Mouse (Mus musculus) lung, embryonic 14.5 days (tissue): Measurements from ENCODE around the gene Stk11. TPM values are rescaled to one million over a fixed set of nuclear protein-coding genes. Genes with fewer than 3 reads are reported as not detected.

ENCODE experiments used
- ATAC-seq: fragments of 200-750 bp; cut with Nextera tagmentation; 2 replicates; pipeline ENCODE4 v1.8.0; 2017; ENCODE audit warnings: mild to moderate bottlenecking, moderate TSS enrichment, moderate library complexity; ENCODE audit not compliant: insufficient read depth
- DNase-seq: peaks from one replicate; pipeline ENCODE4 v3.0.0-alpha.2; 2015
- H3K27ac ChIP-seq: fragments of 300-500 bp; sonication (generic); 2 replicates; pipeline ENCODE4 v1.5.1; 2014; ENCODE audit warnings: low read depth, mild to moderate bottlenecking, moderate library complexity
- H3K27me3 ChIP-seq: fragments of 300-500 bp; sonication (generic); 2 replicates; pipeline ENCODE4 v1.6.1; 2014; ENCODE audit warnings: low read length, control low read depth; ENCODE audit not compliant: insufficient read depth
- H3K36me3 ChIP-seq: fragments of 300-500 bp; sonication (generic); 2 replicates; pipeline ENCODE4 v1.6.1; 2014; ENCODE audit warnings: control low read depth; ENCODE audit not compliant: insufficient read depth
- H3K4me1 ChIP-seq: fragments of 300-500 bp; sonication (generic); 2 replicates; pipeline ENCODE4 v1.6.1; 2014; ENCODE audit warnings: antibody characterized with exemption, control low read depth; ENCODE audit not compliant: insufficient read depth
- H3K4me2 ChIP-seq: fragments of 300-500 bp; sonication (generic); 2 replicates; pipeline ENCODE4 v1.6.1; 2014; ENCODE audit warnings: mild to moderate bottlenecking
- H3K4me3 ChIP-seq: fragments of 300-500 bp; sonication (generic); 2 replicates; pipeline ENCODE4 v1.5.1; 2014; ENCODE audit warnings: low read depth, low read length
- H3K9ac ChIP-seq: fragments of 300-500 bp; sonication (generic); 2 replicates; pipeline ENCODE4 v1.6.1; 2014
- H3K9me3 ChIP-seq: fragments of 300-500 bp; sonication (generic); 2 replicates; pipeline ENCODE4 v1.6.1; 2016; ENCODE audit warnings: low read depth, low read length, control low read depth
- CTCF ChIP-seq: IDR thresholded peaks from 2 replicates; pipeline ENCODE4 v1.5.1; 2016; ENCODE audit warnings: antibody characterized with exemption, low read depth
- WGBS: fragments of 180-500 bp; shearing (Covaris S2); extraction: QIAGEN DNeasy Blood & Tissue Kit; methylation state at CpG from one replicate; pipeline ENCODE4 v1.1.7; 2014; 5-methylcytosine and 5-hydroxymethylcytosine counted together
- polyA plus RNA-seq: library from polyadenylated mRNA; unstranded; fragments of >200 nt; fragmentation: Nextera tagmentation; extraction: Ambion mirVana; gene quantifications from 2 replicates; pipeline ENCODE4 v1.2.1, GENCODE M21; 2014

Gene Stk11
- polyA plus RNA-seq, 1 experiment from 2014 or later, result 29.7 TPM

DNA sequence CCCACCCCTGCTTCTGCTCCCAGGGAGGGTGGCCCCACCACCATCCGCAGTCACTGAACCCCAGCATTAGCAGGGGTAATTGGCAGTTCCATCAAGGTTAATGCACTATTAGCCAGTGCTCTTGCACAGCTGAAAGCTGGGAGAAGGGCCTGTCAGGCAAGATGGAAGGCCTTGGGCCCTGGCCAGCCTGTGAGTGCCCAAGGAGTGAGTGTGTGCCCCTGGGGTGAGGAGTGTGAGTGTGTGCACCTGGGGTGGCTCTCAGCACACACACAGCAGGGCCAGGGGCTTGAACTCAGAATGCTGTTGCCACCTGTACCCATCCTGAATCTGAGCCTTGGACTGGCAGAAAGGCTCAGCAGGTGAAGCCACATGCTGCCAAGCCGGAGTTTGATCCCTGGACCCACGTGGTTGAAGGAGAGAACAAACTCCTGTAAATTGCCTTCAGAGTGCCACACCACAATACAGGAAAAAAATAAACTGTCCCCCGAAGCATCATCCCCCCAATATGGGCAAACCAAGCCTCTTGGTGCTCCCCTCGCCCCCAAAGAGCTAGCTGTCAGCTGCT is 60.7 kb downstream of the Stk11 start:
- Histone ChIP-seq H3K4me1 (no peaks in the 10 kb centered on the region; the same call in none of the 2 replicates), H3K4me2 (no peak overlapping the region), H3K4me3 (no peak overlapping the region), H3K27me3 (no peaks in the 10 kb centered on the region), H3K9ac (no peak overlapping the region), H3K9me3 (no peaks in the 10 kb centered on the region), H3K27ac (no peak overlapping the region), H3K36me3 (peaks cover 14% of the 10 kb centered on the region)
- ATAC-seq (no peak), DNase-seq (no peak)
- 81% methylated on average over 5 of the region's 5 CpGs for WGBS
- TF ChIP-seq CTCF, result no peak

- Histone ChIP-seq H3K9ac (no peak overlapping the region), H3K36me3 (peaks cover 3% of the 10 kb centered on the region; the same call in 1 of the 2 replicates), H3K4me1 (no peaks in the 10 kb centered on the region; the same call in none of the 2 replicates), H3K27me3 (no peaks in the 10 kb centered on the region), H3K4me2 (no peak overlapping the region), H3K9me3 (no peaks in the 10 kb centered on the region), H3K27ac (no peak overlapping the region), H3K4me3 (no peak overlapping the region)
- 64% methylated on average over 7 of the region's 7 CpGs for WGBS
- TF ChIP-seq CTCF, result no peak
- ATAC-seq, result no peak
- DNase-seq, result no peak
These were observed 62.1 kb downstream of the Stk11 start for GRCm38 (mm10) chr10:80177441-80178279.

DNA sequence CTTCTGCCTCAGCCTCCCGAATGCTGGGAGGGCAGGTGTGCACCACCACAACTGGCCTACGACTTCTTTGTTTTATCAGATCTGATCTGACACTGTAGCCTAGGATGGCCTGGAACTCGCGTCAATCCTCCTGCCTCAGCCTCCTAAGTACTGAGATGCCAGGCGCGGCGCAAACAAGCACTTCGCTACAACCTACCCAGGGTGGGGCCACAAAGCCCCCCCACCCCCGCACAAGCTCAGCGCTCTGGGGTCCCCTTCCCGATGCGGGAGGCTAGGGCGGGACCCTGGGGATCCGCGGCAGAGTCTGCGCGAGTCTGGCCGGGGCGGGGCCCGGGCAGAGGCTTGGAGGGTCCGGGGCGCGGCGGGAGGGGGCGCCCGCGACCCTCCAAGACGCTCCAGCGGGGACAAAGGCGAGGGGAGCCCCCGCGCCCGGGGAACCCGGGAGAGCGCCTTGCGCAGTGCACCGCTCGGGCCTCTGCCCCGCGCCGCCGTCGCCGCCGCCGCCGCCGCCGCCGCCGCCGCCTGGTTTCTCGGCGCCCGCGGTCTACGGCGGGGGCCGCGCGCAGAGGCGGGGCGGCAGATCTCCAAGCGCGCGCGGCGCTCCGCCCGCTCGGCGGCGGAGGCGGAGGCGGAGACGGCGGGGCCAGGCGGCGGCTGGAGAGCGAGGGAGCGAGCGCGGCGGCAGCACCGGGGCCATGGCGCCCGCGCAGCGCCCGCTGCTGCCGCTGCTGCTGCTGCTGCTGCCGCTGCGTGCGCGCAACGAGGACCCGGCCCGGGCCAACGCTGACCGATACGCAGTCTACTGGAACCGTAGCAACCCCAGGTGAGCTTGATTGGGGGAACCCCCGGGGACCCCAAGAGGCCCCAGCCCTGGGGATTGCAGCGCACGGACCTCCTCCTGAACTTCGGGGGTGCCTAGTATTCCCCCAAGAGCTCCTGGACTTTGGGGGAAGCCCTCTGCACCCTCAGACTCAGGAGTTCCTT is 63.8 kb downstream of the Stk11 start, which contains the start of gene Efna2:
Efna2 (plus strand) TSS at position 415 of the 984 bp plus-strand sequence.
- ATAC-seq (peak; percentile 72), DNase-seq (peak; percentile 79)
- TF ChIP-seq CTCF, result no peak
- Histone ChIP-seq H3K27ac (peak within 1 kb of the TSS; percentile 54; the same call in 1 of the 2 replicates), H3K9me3 (no peaks in the 10 kb centered on the region), H3K27me3 (no peaks in the 10 kb centered on the region), H3K9ac (peak within 1 kb of the TSS; percentile 93), H3K4me2 (peak within 1 kb of the TSS; percentile 77), H3K4me3 (peak within 1 kb of the TSS; percentile 75), H3K4me1 (no peaks in the 10 kb centered on the region; the same call in none of the 2 replicates), H3K36me3 (0 out of 2 replicates have a peak, but pooled peaks cover 2% of the 10 kb centered on the region)
- WGBS, result 1% methylated on average over 81 of the region's 106 CpGs

Other genes starting within 250 kb of the Stk11 start
- 3.5 and 3.7 TPM in 2 replicates for gene Prtn3, start 241.3 kb upstream of the Stk11 start, polyA plus RNA-seq
- 31.3 and 37.4 TPM in 2 replicates for gene Plppr3, start 241.2 kb upstream of the Stk11 start, polyA plus RNA-seq
- gene Elane, start 229.6 kb upstream of the Stk11 start, polyA plus RNA-seq, result 0.18 and 0.26 TPM in 2 replicates
- gene Cfd, start 224.9 kb upstream of the Stk11 start, polyA plus RNA-seq, result not detected in 2 replicates
- gene Med16, start 206.9 kb upstream of the Stk11 start, polyA plus RNA-seq, result 55.5 and 58.7 TPM in 2 replicates
- 4.1 TPM in 1 of 2 replicates, not detected in the other for gene Gm26602, start 204.9 kb upstream of the Stk11 start, polyA plus RNA-seq
- gene Kiss1r, start 198.8 kb upstream of the Stk11 start, polyA plus RNA-seq, result 0.70 and 1.2 TPM in 2 replicates
- 127 and 132 TPM in 2 replicates for gene R3hdm4, start 194.6 kb upstream of the Stk11 start, polyA plus RNA-seq
- 5.1 and 5.4 TPM in 2 replicates for gene Arid3a, start 188.8 kb upstream of the Stk11 start, polyA plus RNA-seq
- 113 and 124 TPM in 2 replicates for gene Wdr18, start 155.7 kb upstream of the Stk11 start, polyA plus RNA-seq
- gene Grin3b, start 145.1 kb upstream of the Stk11 start, polyA plus RNA-seq, result 0.30 and 0.41 TPM in 2 replicates
- 19.3 and 23.4 TPM in 2 replicates for gene Tmem259, start 131.5 kb upstream of the Stk11 start, polyA plus RNA-seq
- 354 and 364 TPM in 2 replicates for gene Cnn2, start 127.2 kb upstream of the Stk11 start, polyA plus RNA-seq
- 3.0 and 3.5 TPM in 2 replicates for gene Abca7, start 119.3 kb upstream of the Stk11 start, polyA plus RNA-seq
- gene Arhgap45, start 99.2 kb upstream of the Stk11 start, polyA plus RNA-seq, result 11.2 and 13.2 TPM in 2 replicates
- gene Polr2e, start 76.0 kb upstream of the Stk11 start, polyA plus RNA-seq, result 240 and 258 TPM in 2 replicates
- gene Gpx4, start 68.6 kb upstream of the Stk11 start, polyA plus RNA-seq, result 471 and 474 TPM in 2 replicates
- 13.9 and 16.3 TPM in 2 replicates for gene Sbno2, start 10.2 kb upstream of the Stk11 start, polyA plus RNA-seq
- gene Atp5d, start 22.8 kb downstream of the Stk11 start, polyA plus RNA-seq, result 493 and 529 TPM in 2 replicates
- gene Cbarp, start 25.0 kb downstream of the Stk11 start, polyA plus RNA-seq, result 3.8 and 5.5 TPM in 2 replicates
- gene Midn, start 32.5 kb downstream of the Stk11 start, polyA plus RNA-seq, result 32.6 and 34.2 TPM in 2 replicates
- 71.8 and 71.9 TPM in 2 replicates for gene Cirbp, start 50.2 kb downstream of the Stk11 start, polyA plus RNA-seq
- 8.3 and 9.7 TPM in 2 replicates for gene 1600002K03Rik, start 57.1 kb downstream of the Stk11 start, polyA plus RNA-seq
- gene Efna2, start 63.7 kb downstream of the Stk11 start, polyA plus RNA-seq, result 19.6 and 22.7 TPM in 2 replicates
- gene Mum1, start 110.6 kb downstream of the Stk11 start, polyA plus RNA-seq, result 56.8 and 63.4 TPM in 2 replicates
- 318 and 319 TPM in 2 replicates for gene Ndufs7, start 133.3 kb downstream of the Stk11 start, polyA plus RNA-seq
- 26.8 and 29.4 TPM in 2 replicates for gene Gamt, start 145.2 kb downstream of the Stk11 start, polyA plus RNA-seq
- 44.9 and 49.3 TPM in 2 replicates for gene Dazap1, start 145.7 kb downstream of the Stk11 start, polyA plus RNA-seq
- 1,192 and 1,202 TPM in 2 replicates for gene Rps15, start 176.7 kb downstream of the Stk11 start, polyA plus RNA-seq
- gene Apc2, start 180.2 kb downstream of the Stk11 start, polyA plus RNA-seq, result 0.62 and 0.96 TPM in 2 replicates
- 41.7 and 41.8 TPM in 2 replicates for gene 2310011J03Rik, start 204.7 kb downstream of the Stk11 start, polyA plus RNA-seq
- gene Pcsk4, start 213.7 kb downstream of the Stk11 start, polyA plus RNA-seq, result 3.8 and 4.2 TPM in 2 replicates
- gene Reep6, start 214.2 kb downstream of the Stk11 start, polyA plus RNA-seq, result 10.5 and 12.2 TPM in 2 replicates
- gene Adamtsl5, start 232.6 kb downstream of the Stk11 start, polyA plus RNA-seq, result 0.68 and 1.2 TPM in 2 replicates
- gene Plk5, start 240.7 kb downstream of the Stk11 start, polyA plus RNA-seq, result 0.61 and 0.77 TPM in 2 replicates